Mouse (Mus musculus) neural tube, embryonic 11.5 days (tissue): ENCODE data around the gene Sorcs2. TPM values are rescaled to one million over a fixed set of nuclear protein-coding genes. Genes with fewer than 3 reads are reported as not detected.

ENCODE experiments used
- ATAC-seq: fragments of 200-750 bp; cut with Nextera tagmentation; 2 replicates; pipeline ENCODE4 v1.8.0; 2017; ENCODE audit warnings: moderate number of reproducible peaks, mild to moderate bottlenecking, moderate TSS enrichment, moderate library complexity; ENCODE audit not compliant: insufficient read depth, low FRiP score, low TSS enrichment
- DNase-seq: peaks from one replicate; pipeline ENCODE4 v3.0.0-alpha.2; 2015; ENCODE audit warnings: low spot score
- H3K27ac ChIP-seq: fragments of 300-500 bp; sonication (generic); 2 replicates; pipeline ENCODE4 v1.5.1; 2014; ENCODE audit warnings: low read depth, mild to moderate bottlenecking, low read length
- H3K27me3 ChIP-seq: fragments of 300-500 bp; sonication (generic); 2 replicates; pipeline ENCODE4 v1.6.1; 2014; ENCODE audit warnings: mild to moderate bottlenecking, low read length, mixed read lengths; ENCODE audit not compliant: control insufficient read depth, insufficient read depth
- H3K36me3 ChIP-seq: fragments of 300-500 bp; sonication (generic); 2 replicates; pipeline ENCODE4 v1.6.1; 2014; ENCODE audit warnings: mild to moderate bottlenecking, low read length, moderate library complexity, mixed read lengths; ENCODE audit not compliant: control insufficient read depth, insufficient read depth
- H3K4me1 ChIP-seq: fragments of 300-500 bp; sonication (generic); 2 replicates; pipeline ENCODE4 v1.6.1; 2014; ENCODE audit warnings: low read length, mixed read lengths; ENCODE audit not compliant: control insufficient read depth, insufficient read depth
- H3K4me2 ChIP-seq: fragments of 300-500 bp; sonication (generic); 2 replicates; pipeline ENCODE4 v1.6.1; 2014; ENCODE audit warnings: low read depth, mild to moderate bottlenecking, moderate library complexity
- H3K4me3 ChIP-seq: fragments of 300-500 bp; sonication (generic); 2 replicates; pipeline ENCODE4 v1.5.1; 2014; ENCODE audit warnings: low read depth, low read length
- H3K9ac ChIP-seq: fragments of 300-500 bp; sonication (generic); 2 replicates; pipeline ENCODE4 v1.6.1; 2014; ENCODE audit warnings: mild to moderate bottlenecking, low read length
- H3K9me3 ChIP-seq: fragments of 300-500 bp; sonication (generic); 2 replicates; pipeline ENCODE4 v1.6.1; 2016; ENCODE audit warnings: low read length; ENCODE audit not compliant: control insufficient read depth
- WGBS: fragments of 180-500 bp; shearing (Covaris S2); extraction: QIAGEN DNeasy Blood & Tissue Kit; methylation state at CpG from one replicate; pipeline ENCODE4 v1.1.7; 2014; 5-methylcytosine and 5-hydroxymethylcytosine counted together
- polyA plus RNA-seq: library from polyadenylated mRNA; unstranded; fragments of >200 nt; fragmentation: Nextera tagmentation; extraction: Ambion mirVana; gene quantifications from 2 replicates; pipeline ENCODE4 v1.2.1, GENCODE M21; 2014

Gene Sorcs2
- polyA plus RNA-seq, 1 experiment from 2014 or later, result 9.1 TPM

DNA sequence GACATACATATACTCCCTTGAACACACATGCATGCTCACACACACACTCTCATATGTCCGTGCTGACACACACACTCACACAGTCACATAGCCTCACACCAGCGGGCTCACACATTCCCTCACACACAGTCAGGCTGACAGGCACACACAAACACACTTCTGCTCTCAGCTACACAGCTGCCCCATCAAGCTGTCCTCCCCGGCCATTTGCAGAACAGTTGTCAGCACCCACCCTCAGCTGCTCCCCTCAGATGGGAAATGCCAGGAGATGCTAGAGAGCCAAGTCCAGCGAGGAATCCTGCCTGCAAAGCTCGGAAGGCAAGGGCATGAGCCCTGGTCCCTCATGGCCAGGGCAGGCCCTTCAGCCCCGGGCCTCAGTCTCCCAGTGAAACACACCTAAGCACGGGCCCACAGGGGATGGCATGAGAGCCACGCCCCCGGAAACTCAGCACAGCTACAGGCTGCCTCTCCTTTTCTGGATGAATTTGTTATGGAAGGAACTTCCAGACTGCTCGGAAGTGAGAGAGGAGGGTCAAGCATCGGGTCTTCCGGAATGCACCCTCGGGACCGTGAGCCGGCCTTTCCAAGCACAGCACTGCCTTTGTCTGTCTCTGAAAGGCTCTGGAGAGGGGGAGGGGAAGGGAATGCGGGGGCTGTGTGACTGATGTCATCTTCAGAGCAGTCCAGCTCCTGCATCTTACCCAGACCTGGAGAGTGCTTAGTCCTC is 84.4 kb downstream of the Sorcs2 start:
- H3K36me3 ChIP-seq, result no peaks in the 10 kb centered on the region
- WGBS, result 29% methylated on average over 16 of the region's 16 CpGs
- H3K9ac ChIP-seq, result peak overlapping the region; percentile 30; the same call in 1 of the 2 replicates
- H3K4me2 ChIP-seq, result 0 out of 2 replicates have a peak overlapping the region, but pooled peaks have one; percentile 4
- H3K9me3 ChIP-seq, result no peaks in the 10 kb centered on the region
- no peaks in the 10 kb centered on the region for H3K27me3 ChIP-seq
- H3K4me1 ChIP-seq, result peaks cover 19% of the 10 kb centered on the region; the same call in 1 of the 2 replicates
- ATAC-seq, result peak; percentile 48
- DNase-seq, result peak; percentile 75
- peak overlapping the region; percentile 74; the same call in 1 of the 2 replicates for H3K27ac ChIP-seq
- H3K4me3 ChIP-seq, result no peak overlapping the region

GRCm38 (mm10) chr5:36312926-36313325 is 85.0 kb downstream of the Sorcs2 start:
- ATAC-seq (no peak), DNase-seq (no peak)
- Histone ChIP-seq H3K9me3 (no peaks in the 10 kb centered on the region), H3K4me3 (no peak overlapping the region), H3K4me1 (peaks cover 18% of the 10 kb centered on the region; the same call in 1 of the 2 replicates), H3K27ac (0 out of 2 replicates have a peak overlapping the region, but pooled peaks have one; percentile 74), H3K36me3 (no peaks in the 10 kb centered on the region), H3K27me3 (no peaks in the 10 kb centered on the region), H3K4me2 (no peak overlapping the region), H3K9ac (no peak overlapping the region)
- 68% methylated on average over 6 of the region's 6 CpGs for WGBS

DNA sequence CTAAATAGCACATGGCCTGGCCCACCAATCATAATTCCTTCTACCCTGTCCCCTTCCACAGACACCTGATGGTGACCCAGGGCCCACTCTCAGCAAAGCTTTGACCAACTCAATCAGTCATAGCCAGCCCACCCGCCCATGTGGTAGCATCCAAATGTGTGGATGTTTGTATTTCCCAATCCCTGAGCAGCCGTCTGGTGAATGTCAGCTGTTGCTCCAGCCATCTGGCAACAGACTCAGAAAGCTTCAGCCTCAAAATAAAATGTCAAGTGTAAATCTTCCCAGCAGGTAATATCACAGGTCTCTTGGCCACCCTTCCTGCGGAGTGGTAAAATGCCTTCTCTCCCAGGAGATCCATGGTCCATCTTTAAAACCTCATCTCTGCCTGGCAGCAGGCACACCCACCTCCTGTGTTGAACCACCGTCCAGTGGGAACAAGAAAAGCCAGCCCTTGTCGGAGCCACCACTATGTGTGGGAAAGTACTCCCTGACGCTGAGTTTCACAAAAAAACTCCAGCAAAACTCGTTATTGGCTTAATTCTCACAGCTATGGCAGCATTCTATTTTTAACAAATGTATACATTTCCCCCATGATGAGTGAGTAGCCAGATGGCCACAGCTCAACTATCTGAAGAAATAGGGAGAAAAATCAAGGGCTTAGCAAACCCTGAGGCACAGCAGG is 93.5 kb downstream of the Sorcs2 start:
- Histone ChIP-seq H3K36me3 (no peaks in the 10 kb centered on the region), H3K4me1 (peaks cover 2% of the 10 kb centered on the region; the same call in 1 of the 2 replicates), H3K27ac (no peak overlapping the region), H3K4me2 (no peak overlapping the region), H3K4me3 (no peak overlapping the region), H3K9ac (no peak overlapping the region), H3K27me3 (no peaks in the 10 kb centered on the region), H3K9me3 (no peaks in the 10 kb centered on the region)
- ATAC-seq, result no peak
- DNase-seq, result no peak
- 70% methylated on average over 7 of the region's 7 CpGs for WGBS

DNA sequence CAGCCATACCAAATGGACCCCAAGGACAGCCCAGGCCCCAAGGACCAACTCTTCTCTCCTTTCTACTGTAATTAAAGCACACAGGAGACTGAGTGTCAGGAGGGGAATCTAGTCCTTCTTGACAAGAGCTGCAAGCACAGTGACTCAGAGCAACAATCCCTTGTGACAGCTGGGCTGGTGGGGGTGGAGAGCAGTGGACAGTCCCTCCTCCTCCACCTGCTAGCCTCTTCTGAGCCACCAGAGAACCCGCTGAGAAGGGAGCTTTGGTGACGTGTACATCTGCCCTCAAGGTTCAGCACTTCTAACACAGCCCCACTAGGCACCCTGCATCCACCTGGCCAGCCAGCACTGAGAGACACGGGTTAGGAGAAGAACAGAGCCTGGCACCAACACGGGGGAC is 96.8 kb downstream of the Sorcs2 start:
- WGBS, result 62% methylated on average over 4 of the region's 4 CpGs
- no peak for DNase-seq
- no peak overlapping the region for H3K27ac ChIP-seq
- no peak overlapping the region for H3K4me3 ChIP-seq
- H3K4me1 ChIP-seq, result peaks cover 2% of the 10 kb centered on the region; the same call in 1 of the 2 replicates
- H3K9me3 ChIP-seq, result no peaks in the 10 kb centered on the region
- no peaks in the 10 kb centered on the region for H3K36me3 ChIP-seq
- H3K27me3 ChIP-seq, result no peaks in the 10 kb centered on the region
- no peak overlapping the region for H3K4me2 ChIP-seq
- H3K9ac ChIP-seq, result no peak overlapping the region
- ATAC-seq, result no peak

DNA sequence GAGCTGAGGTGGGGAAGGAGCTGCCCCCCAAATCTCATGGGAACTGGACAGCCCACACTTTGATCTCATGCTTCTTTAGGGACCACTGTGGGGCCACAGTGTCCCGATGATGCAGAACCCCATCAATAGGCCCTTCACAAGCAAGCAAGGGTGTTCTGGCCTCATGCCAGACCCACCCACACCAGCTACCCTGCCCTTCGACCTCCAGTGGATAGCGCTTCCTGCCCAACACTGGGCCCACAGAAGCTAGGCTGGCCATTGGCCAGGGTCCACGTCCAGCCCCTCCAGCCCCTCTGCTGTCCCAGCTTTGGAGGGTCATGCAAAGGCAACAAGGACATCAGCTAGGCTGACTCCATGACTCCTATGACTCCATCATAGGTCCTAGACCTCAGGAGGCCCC is 99.9 kb downstream of the Sorcs2 start:
- H3K36me3 ChIP-seq, result no peaks in the 10 kb centered on the region
- no peak for DNase-seq
- whole genome bisulfite sequencing, result 98% methylated on average over 4 of the region's 4 CpGs
- H3K4me1 ChIP-seq, result no peaks in the 10 kb centered on the region
- no peak overlapping the region for H3K9ac ChIP-seq
- no peak for ATAC-seq
- no peak overlapping the region for H3K27ac ChIP-seq
- no peak overlapping the region for H3K4me2 ChIP-seq
- H3K4me3 ChIP-seq, result no peak overlapping the region
- H3K27me3 ChIP-seq, result no peaks in the 10 kb centered on the region
- H3K9me3 ChIP-seq, result no peaks in the 10 kb centered on the region

GRCm38 (mm10) chr5:36297246-36297645 is 100.7 kb downstream of the Sorcs2 start:
- H3K27me3 ChIP-seq, result no peaks in the 10 kb centered on the region

GRCm38 (mm10) chr5:36293109-36293900 is 104.6 kb downstream of the Sorcs2 start:
- Histone ChIP-seq H3K36me3 (no peaks in the 10 kb centered on the region), H3K27me3 (no peaks in the 10 kb centered on the region), H3K9me3 (no peaks in the 10 kb centered on the region), H3K9ac (no peak overlapping the region), H3K4me2 (no peak overlapping the region), H3K4me1 (no peaks in the 10 kb centered on the region), H3K27ac (no peak overlapping the region), H3K4me3 (no peak overlapping the region)
- DNase-seq, result no peak
- 77% methylated on average over 11 of the region's 11 CpGs for WGBS
- ATAC-seq, result no peak

More at GRCm38 (mm10) chr5:36297246-36297645, 100.7 kb downstream of the Sorcs2 start:
- H3K4me2 ChIP-seq, result no peak overlapping the region
- H3K9ac ChIP-seq, result no peak overlapping the region
- no peak overlapping the region for H3K27ac ChIP-seq
- no peaks in the 10 kb centered on the region for H3K9me3 ChIP-seq
- WGBS, result 59% methylated on average over 4 of the region's 4 CpGs
- DNase-seq, result no peak
- no peaks in the 10 kb centered on the region for H3K4me1 ChIP-seq
- H3K36me3 ChIP-seq, result no peaks in the 10 kb centered on the region
- ATAC-seq, result no peak
- no peak overlapping the region for H3K4me3 ChIP-seq

GRCm38 (mm10) chr5:36292321-36292720 is 105.6 kb downstream of the Sorcs2 start:
- no peak overlapping the region for H3K27ac ChIP-seq
- H3K4me3 ChIP-seq, result no peak overlapping the region
- H3K36me3 ChIP-seq, result no peaks in the 10 kb centered on the region
- no peak overlapping the region for H3K4me2 ChIP-seq
- 86% methylated on average over 9 of the region's 9 CpGs for WGBS
- DNase-seq (no peak), ATAC-seq (no peak)
- H3K27me3 ChIP-seq, result no peaks in the 10 kb centered on the region
- H3K9ac ChIP-seq, result no peak overlapping the region
- H3K4me1 ChIP-seq, result no peaks in the 10 kb centered on the region
- no peaks in the 10 kb centered on the region for H3K9me3 ChIP-seq
